Mouse (Mus musculus): ENCODE measurements around the gene Usp15.

DNA sequence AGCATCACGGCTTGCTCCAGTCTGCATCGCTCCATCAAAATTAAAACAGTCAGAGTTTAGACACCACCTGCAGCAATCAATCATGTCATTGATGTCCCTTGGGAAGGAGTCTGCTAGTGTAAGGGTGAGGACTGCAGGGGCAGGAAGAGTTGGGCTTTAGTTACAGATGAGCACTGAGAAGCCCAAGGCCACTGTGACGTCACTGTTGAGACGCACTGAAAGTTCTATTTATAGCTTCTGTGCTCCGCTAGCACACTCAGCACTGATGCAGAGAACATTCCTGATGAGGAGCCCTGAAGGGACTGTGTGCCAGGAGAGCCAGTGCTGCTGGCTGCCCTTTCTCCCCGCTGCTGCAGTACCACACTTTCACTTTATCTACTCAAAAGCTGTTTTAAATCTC, 49.6 kb downstream of the Usp15 start:
- TF ChIP-seq CTCF (IDR thresholded peaks at IDR 0.05; ENCODE audit: extremely low read depth, insufficient read length, insufficient replicate concordance, low read depth, low read length) (no peak), POLR2A (IDR thresholded peaks at IDR 0.05; ENCODE audit: low read depth, low read length) (no peak)

Measured in small intestine, adult 2 months (tissue).